Mouse (Mus musculus) thymus, adult 18-20 months (tissue): ENCODE results near the gene Tnip2.

ENCODE experiments used
- DNase-seq, 2 experiments: peaks; one replicate each; pipeline ENCODE4 v3.0.0; 2022; ENCODE audit warnings: mixed read lengths in 2 of 2

The Tnip2 gene

GRCm38 (mm10) chr5:34521337-34521736 lies 7.5 kb upstream of the Tnip2 start:
- DNase-seq, result no peak

- DNase-seq, result peak; percentile 68 to 79
These were observed 6.8 kb upstream of the Tnip2 start for GRCm38 (mm10) chr5:34520458-34521209.

GRCm38 (mm10) chr5:34519389-34519910 lies 5.7 kb upstream of the Tnip2 start:
- no peak for DNase-seq

- DNase-seq, result peak; percentile 66 to 75
These were observed 4.1 kb upstream of the Tnip2 start for GRCm38 (mm10) chr5:34517913-34518312.

GRCm38 (mm10) chr5:34515096-34515495 lies 1.3 kb upstream of the Tnip2 start:
- no peak for DNase-seq

- no peak for DNase-seq
These were observed 401 bp upstream of the Tnip2 start for GRCm38 (mm10) chr5:34514218-34514566.

- DNase-seq, result no peak
These were observed 1.3 kb downstream of the Tnip2 start for GRCm38 (mm10) chr5:34512486-34512885.

GRCm38 (mm10) chr5:34502821-34503220 lies 11.0 kb downstream of the Tnip2 start:
- DNase-seq, result no peak

- no peak for DNase-seq
These were observed 11.4 kb downstream of the Tnip2 start for GRCm38 (mm10) chr5:34502411-34502810.

GRCm38 (mm10) chr5:34501588-34501987 lies 12.2 kb downstream of the Tnip2 start:
- no peak for DNase-seq

GRCm38 (mm10) chr5:34500886-34501285 lies 12.9 kb downstream of the Tnip2 start:
- no peak for DNase-seq

GRCm38 (mm10) chr5:34496745-34497144 lies 17.0 kb downstream of the Tnip2 start:
- DNase-seq, result no peak

GRCm38 (mm10) chr5:34489418-34489787 lies 24.4 kb downstream of the Tnip2 start:
- no peak for DNase-seq

- DNase-seq, result no peak
These were observed 24.9 kb downstream of the Tnip2 start for GRCm38 (mm10) chr5:34488741-34489417.

- DNase-seq, result no peak
These were observed 26.3 kb downstream of the Tnip2 start for GRCm38 (mm10) chr5:34487320-34488090.

GRCm38 (mm10) chr5:34485731-34486130 lies 28.1 kb downstream of the Tnip2 start:
- no peak for DNase-seq

GRCm38 (mm10) chr5:34480926-34481325 lies 32.9 kb downstream of the Tnip2 start:
- DNase-seq, result no peak

- no peak for DNase-seq
These were observed 45.6 kb downstream of the Tnip2 start for GRCm38 (mm10) chr5:34468039-34468775.

- no peak for DNase-seq
These were observed 47.1 kb downstream of the Tnip2 start for GRCm38 (mm10) chr5:34466648-34467047.

- peak; percentile 17 to 49 for DNase-seq
These were observed 47.7 kb downstream of the Tnip2 start for GRCm38 (mm10) chr5:34466079-34466478.

GRCm38 (mm10) chr5:34461841-34462240 lies 52.0 kb downstream of the Tnip2 start:
- no peak for DNase-seq

GRCm38 (mm10) chr5:34461294-34461693 lies 52.5 kb downstream of the Tnip2 start:
- no peak for DNase-seq

- DNase-seq, result no peak
These were observed 54.8 kb downstream of the Tnip2 start for GRCm38 (mm10) chr5:34458994-34459393.
